Mouse (Mus musculus) heart, adult 8-10 months (tissue): ENCODE measurements around the gene Fam71e2. TPM values are rescaled to one million over a fixed set of nuclear protein-coding genes. Genes with fewer than 3 reads are reported as not detected.
A peak's percentile ranks its signal among the peaks of the same experiment; 100 is the strongest.
"Not testable (repeated sequence)": the region's sequence is repeated elsewhere in the genome, so short reads cannot be mapped to it uniquely, and the experiment has no call there.

Experiments
- DNase-seq: peaks from one replicate; pipeline ENCODE4 v3.0.0; 2022; ENCODE audit warnings: low spot score
- total RNA-seq, 4 experiments: library from RNA; stranded (reverse); gene quantifications; 2 replicates each; pipeline ENCODE4 v1.2.4; 2022

The Fam71e2 gene
- not detected for total RNA-seq

DNA sequence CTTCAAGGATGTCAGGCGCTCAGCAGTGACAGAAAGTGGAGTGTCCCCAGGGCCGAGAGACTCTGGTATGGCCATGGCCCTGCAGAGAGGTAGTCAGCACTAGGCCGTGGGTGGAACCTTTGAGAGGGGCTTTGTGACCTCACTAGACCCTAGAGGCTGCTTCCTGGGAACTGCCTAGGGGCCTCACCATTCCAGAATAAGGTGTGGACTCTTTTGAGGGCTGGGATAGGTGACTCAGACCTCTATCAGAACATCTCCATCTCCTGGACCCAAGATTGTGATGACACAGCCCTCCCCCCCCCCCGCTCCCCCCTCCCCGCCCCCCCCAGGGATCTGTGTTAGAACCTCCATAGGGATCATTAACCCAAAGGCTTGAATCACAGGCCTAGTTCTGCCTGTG is at the start of gene Fam71e2:
Fam71e2 (minus strand) TSS at position 101 of the 400 bp plus-strand sequence.
- DNase-seq = no peak

GRCm38 (mm10) chr7:4816559-4816958 is 45.5 kb upstream of the Fam71e2 start:
- no peak for DNase-seq

DNA sequence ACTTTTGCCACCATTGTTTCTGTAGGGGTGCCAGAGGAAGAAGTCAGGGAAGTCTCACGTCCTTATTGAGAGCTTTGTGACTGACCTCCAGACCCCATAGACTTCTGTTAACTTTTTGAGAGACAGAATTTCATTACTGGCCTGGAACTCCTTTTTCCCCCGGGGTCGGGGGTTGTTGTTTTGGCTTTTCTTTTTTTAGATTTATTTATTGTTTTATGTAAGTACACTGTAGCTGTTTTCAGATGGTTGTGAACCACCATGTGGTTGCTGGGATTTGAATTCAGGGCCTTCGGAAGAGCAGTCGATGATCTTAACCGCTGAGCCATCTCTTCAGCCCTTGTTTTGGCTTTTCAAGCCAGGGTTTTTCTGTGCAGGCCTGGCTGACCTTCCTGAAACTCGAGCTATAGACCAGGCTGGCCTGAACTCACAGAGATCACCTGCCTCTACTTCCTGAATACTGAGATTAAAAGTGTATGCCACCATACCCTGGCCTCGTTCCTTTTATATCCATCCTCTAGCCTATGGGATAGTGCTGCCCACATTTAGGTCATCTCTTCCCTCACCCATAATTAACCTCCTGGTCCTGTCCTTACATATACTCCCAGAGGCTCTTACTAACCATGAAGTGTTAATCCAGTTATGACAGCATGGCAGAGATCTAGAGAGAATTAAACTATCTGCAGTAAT is 42.1 kb upstream of the Fam71e2 start:
- DNase-seq = no peak

DNA sequence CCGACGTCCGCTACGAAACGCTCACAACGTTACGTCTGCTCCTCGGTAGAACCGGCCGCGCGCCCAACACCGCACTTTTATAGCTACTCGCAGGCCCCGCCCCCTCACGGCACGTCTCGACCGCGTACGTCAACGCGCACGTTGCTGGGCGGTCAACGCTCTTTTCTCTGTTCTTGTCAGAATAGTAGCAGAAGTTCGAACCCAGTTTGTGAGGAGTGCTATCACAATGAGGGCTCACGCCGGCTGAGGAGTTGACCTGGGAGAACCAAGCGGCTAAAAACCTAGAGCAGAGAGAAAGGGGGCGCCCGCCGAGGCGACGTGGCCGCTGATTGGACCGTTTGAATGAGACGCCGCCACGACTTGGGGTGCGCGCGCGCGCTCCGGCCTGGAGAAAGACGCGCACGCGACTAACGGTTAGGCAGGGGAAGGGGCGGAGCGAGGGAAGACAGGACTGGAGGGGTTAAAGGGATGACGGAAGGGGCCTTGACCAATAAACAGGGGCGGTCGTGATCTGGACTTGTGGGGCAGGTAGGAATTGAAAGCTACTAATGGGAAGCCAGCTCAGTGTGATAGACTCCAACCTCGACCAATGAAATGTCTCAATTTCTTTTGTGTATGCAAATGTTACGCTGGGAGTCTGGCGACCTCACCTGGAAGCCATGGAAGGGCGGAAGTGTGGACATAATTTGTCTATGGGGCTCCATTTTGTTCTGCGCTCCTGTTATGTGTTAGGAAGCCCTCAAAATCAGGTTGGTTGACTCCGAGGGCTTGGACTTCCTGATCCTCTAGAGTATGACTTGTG is 41.4 kb upstream of the Fam71e2 start, which contains the start of gene Ube2s:
Ube2s (minus strand) TSS at position 288 of the 802 bp plus-strand sequence.
- peak; percentile 99 for DNase-seq

GRCm38 (mm10) chr7:4811842-4812302 is 40.8 kb upstream of the Fam71e2 start:
- DNase-seq = no peak

GRCm38 (mm10) chr7:4811131-4811530 is 40.0 kb upstream of the Fam71e2 start:
- not testable (repeated sequence) for DNase-seq

- peak; percentile 41 for DNase-seq
Observed at GRCm38 (mm10) chr7:4806716-4807115, 35.6 kb upstream of the Fam71e2 start.

- DNase-seq = no peak
Observed at GRCm38 (mm10) chr7:4802247-4802646, 31.1 kb upstream of the Fam71e2 start.

GRCm38 (mm10) chr7:4795767-4796433 is 24.8 kb upstream of the Fam71e2 start:
- DNase-seq = peak; percentile 21

- no peak for DNase-seq
Observed at GRCm38 (mm10) chr7:4794631-4795168, 23.6 kb upstream of the Fam71e2 start.

DNA sequence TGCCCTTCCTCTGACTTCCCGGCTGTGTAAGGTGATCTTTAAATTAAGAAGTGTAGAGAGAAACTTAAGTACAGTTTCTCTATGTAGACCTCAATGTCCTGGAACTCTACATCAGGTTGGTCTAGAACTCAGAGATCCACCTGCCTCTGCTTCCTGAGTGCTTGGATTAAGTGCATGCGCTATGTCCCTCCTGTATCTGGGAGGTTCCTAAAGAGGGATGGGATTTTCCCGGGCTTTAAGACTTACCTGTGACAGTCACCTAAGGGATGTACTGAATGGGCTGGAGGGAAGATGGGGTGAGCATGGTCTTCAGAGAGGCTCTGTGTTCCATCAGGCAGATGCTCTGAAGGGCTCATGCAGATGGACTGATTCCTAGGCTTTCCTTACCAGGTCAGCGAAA is 22.6 kb upstream of the Fam71e2 start:
- DNase-seq = no peak

- not testable (repeated sequence) for DNase-seq
Observed at GRCm38 (mm10) chr7:4793248-4793647, 22.1 kb upstream of the Fam71e2 start.

DNA sequence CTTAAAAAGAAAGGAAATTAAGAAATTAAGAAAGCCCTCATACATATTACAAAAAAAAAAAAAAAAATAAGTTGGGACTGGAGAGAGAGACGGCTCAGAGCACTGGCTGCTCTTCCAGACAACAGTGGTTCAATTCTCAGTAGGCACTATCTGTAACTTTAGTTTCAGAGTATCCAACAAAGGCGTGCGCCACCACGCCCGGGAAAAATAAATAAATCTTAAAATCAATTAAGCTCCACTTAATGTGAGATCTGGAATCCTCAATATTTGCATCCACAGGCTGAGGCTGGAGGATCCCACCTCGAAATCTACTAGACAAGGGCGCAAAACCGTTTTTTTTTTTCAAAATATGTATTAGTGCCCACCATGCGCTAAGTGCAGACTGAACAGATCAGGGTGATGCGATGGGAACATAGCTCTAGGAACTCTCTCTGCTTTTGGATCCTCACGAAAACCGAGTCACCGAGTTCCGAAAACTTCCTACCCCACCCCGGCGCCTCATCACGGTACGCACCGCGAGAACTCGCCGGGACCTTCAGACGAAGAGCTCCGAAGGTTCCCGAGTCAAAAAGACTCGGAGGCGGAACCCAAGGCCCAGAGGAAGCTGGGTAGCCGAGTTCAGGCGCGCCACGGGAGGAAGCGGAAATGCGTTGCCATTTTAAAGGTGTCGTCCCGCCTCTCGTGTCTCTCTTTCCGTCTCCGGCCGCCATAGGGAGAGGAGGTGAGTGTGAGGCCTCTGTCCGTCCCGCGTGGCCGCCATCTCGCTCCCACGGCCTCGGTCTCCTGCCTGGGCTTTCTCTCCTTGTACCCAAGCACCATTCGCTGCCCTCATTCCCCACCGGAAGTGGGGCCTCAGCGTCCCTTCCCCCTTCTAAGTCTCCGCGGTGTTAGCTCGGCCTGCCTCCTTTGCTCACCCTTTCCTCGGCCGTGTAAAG is 21.4 kb upstream of the Fam71e2 start, which contains the start of gene Rpl28:
Rpl28 (plus strand) TSS at position 597 of the 935 bp plus-strand sequence.
- DNase-seq = peak; percentile 96

- no peak for DNase-seq
Observed at GRCm38 (mm10) chr7:4789436-4789935, 18.4 kb upstream of the Fam71e2 start, which contains the start of gene Tmem238. TSS of gene Tmem238 (minus strand) at chr7:4789656.

GRCm38 (mm10) chr7:4788499-4789435 is 17.7 kb upstream of the Fam71e2 start:
- peak; percentile 19 for DNase-seq

DNA sequence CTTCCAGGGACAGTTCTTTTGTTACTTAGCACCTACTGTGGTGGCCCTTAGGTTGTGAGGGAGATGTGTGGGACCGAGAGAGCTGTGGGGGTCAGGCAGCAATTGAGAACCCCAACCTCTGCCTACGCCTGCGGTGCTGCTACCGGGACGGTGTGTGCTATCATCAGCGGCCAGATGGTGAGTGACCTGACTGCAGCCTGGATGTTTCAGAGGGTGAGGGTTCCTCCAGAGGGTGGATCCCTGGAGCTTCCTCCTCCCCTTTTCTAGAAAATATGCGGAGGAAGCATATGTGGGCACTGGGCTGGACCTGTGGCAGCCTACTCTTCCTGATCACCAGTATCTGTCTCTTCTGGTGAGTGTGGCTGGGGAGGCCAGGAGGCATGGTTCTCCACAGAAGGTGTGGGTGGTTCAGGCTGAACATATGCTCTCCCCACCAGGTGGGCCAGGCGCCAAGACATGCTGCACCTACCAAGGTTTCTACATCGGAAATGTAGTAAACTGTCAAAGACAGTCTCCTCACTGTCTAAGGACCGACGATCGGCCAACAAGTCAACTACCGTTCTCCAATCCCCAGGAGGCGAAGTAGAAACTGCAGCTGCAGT is 12.7 kb upstream of the Fam71e2 start:
- DNase-seq = no peak

- no peak for DNase-seq
Observed at GRCm38 (mm10) chr7:4782759-4783158, 11.7 kb upstream of the Fam71e2 start, which contains the start of the genes Il11 and Tmem190. TSS of gene Il11 (minus strand) at chr7:4782859. TSS of gene Tmem190 (plus strand) at chr7:4782937.

DNA sequence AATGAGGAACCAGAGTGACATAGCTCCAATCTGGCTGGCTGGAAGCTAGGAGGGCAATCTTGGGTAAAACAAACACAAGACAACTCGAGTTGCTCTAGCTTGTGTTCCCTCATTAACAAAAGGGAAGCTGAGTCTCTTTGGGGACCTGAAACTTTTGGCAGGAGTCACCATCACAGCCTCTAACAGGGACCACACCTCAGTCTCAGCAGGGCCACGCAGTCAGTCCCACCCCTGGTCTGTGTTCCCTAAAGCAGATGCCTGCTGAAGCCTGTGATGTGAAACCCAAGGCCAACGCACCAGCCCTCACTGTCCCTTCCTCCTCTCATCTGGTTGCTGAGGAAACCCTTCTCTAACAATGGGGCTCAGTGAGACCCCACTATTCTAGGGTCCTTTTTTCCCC is 11.0 kb upstream of the Fam71e2 start:
- no peak for DNase-seq

DNA sequence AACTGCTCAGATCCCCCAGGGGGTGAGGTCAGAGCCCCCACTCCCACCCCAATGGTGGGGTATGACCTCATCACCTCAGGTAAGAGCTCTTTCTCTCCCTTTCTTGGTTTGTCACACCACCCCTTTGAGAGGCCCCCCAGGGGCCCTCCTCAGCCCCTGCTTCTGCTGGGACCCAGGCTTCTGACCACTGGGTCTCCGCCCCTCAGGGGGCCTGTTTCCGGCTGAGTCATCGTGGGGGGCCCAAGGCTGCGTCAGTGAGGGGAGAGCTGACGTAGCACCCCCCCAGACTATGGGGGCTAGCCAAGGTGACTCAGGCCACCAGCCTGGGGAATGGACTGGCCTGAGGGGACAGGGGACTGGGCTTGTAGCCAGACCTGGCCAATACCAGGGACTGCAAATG is 8.8 kb upstream of the Fam71e2 start:
- no peak for DNase-seq
